Mouse (Mus musculus) left cerebral cortex, adult 2 months (tissue): ENCODE measurements at regions not wholly inside any gene's neighbourhood (a gene's known extent, or its start where the extent isn't known, plus 50 kb on each side); places are given as distances from the start of the nearest gene placed in this dataset.

Experiments
- DNase-seq, 2 experiments: peaks; one replicate each; pipeline ENCODE4 v3.0.0; 2021 to 2022; ENCODE audit warnings: low spot score in 2 of 2, mixed read lengths in 1 of 2; ENCODE audit errors: extremely low spot score in 1 of 2
- H3K27ac ChIP-seq: fragments of 200-600 bp; 2 replicates; pipeline ENCODE4 v1.8.1; 2022
- H3K4me3 ChIP-seq: fragments of 200-600 bp; 2 replicates; pipeline ENCODE4 v1.8.1; 2022
- CTCF ChIP-seq: fragments of 200-600 bp; IDR thresholded peaks from 2 replicates; pipeline ENCODE4 v1.8.1; 2022; ENCODE audit warnings: antibody characterized with exemption, mild to moderate bottlenecking, moderate library complexity
- intact Hi-C: fragments of 180-260 bp; cut with DNase I; formaldehyde crosslinking; loops from one replicate; pipeline ENCODE4 v1.15.1; 2025

GRCm38 (mm10) chr13:63980012-63980691 lies 108.9 kb downstream of the Hsd17b3 start:
- H3K27ac ChIP-seq = no peak overlapping the region
- no peak for TF ChIP-seq CTCF
- DNase-seq = no peak
- no peak overlapping the region for H3K4me3 ChIP-seq
- intact Hi-C loops = no loop called here

DNA sequence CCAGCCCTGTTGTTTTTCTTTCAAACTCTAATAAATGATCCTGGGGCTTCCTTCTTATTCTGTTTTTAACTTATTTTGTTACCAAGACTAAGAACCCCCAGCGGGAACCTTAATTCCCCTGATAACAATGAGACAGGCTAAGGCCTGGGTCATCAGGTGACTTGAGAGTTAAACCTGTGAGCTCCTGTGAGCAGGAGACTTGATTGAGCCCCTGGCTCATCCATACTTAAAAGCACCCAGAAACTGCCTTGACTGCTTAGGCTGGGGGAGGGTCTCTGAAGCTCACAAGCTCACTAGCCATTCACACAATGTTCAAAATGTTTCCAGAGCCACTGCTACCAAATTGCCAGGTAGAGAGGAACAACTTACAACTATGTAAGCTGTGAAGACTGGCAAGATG lies 109.4 kb downstream of the Hsd17b3 start:
- H3K4me3 ChIP-seq = no peak overlapping the region
- H3K27ac ChIP-seq = no peak overlapping the region
- intact Hi-C loops = no loop called here
- TF ChIP-seq CTCF = no peak
- DNase-seq = no peak

- Histone ChIP-seq H3K27ac (no peak overlapping the region), H3K4me3 (no peak overlapping the region)
- DNase-seq = no peak
- TF ChIP-seq CTCF = no peak
- intact Hi-C loops = no loop called here
Measured at GRCm38 (mm10) chr13:63969907-63970306, 119.1 kb downstream of the Hsd17b3 start.

GRCm38 (mm10) chr13:63968623-63969022 lies 120.4 kb downstream of the Hsd17b3 start:
- H3K4me3 ChIP-seq = no peak overlapping the region
- no peak for DNase-seq
- intact Hi-C loops = no loop called here
- H3K27ac ChIP-seq = no peak overlapping the region
- TF ChIP-seq CTCF = no peak

- H3K4me3 ChIP-seq = no peak overlapping the region
- DNase-seq = no peak
- intact Hi-C loops = no loop called here
- TF ChIP-seq CTCF = no peak
- no peak overlapping the region for H3K27ac ChIP-seq
Measured at GRCm38 (mm10) chr13:63957098-63957497, 131.9 kb downstream of the Hsd17b3 start.

GRCm38 (mm10) chr13:63954305-63954704 lies 134.7 kb downstream of the Hsd17b3 start:
- no peak for DNase-seq
- intact Hi-C loops = no loop called here
- H3K27ac ChIP-seq = no peak overlapping the region
- no peak overlapping the region for H3K4me3 ChIP-seq
- no peak for TF ChIP-seq CTCF

DNA sequence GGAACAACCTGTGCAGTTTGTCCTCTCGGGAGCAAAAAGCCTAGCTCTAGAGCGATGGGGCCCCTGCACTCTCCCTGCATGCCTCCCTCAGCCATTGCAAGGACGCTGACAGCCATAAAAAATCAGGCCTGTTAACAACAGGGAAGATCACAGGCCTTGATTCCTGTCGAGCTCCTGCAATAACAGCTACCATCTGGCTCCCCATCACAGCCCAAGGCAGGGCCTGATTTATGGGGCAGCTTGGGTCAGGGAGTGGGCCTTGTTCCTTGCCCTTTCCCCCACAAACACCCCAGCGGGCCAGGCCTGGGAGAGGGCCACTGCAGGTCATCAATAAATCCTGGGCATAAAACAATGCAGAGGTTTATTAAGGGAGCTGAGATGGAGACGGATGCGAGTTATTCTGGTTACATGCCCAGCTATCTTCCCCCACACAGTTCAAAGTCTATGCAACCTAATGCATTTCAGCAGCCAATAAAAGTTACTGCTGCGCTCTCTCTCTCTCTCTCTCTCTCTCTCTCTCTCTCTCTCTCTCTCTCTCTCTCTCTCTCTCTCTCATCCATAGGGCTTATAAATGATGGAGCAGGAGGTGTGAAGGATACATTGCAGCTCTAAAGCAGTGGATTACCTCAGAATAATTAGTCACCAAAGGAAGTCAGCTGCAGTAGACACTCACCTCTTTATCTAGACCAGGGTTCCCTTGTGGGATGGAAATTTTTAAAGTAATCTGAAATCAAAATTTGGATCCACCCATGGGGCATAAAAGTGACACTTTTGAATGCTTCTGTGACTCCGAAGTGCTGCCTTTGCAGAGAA lies 136.9 kb downstream of the Hsd17b3 start:
- H3K4me3 ChIP-seq = no peak overlapping the region
- no peak for TF ChIP-seq CTCF
- no peak overlapping the region for H3K27ac ChIP-seq
- no peak for DNase-seq
- intact Hi-C loops = no loop called here

- no peak overlapping the region for H3K4me3 ChIP-seq
- no peak overlapping the region for H3K27ac ChIP-seq
- intact Hi-C loops = no loop called here
- DNase-seq = no peak
- no peak for TF ChIP-seq CTCF
Measured at GRCm38 (mm10) chr13:63951136-63951535, 136.1 kb downstream of the Ercc6l2 start.
